Mouse (Mus musculus) colon, adult 2 months (tissue): ENCODE data around the gene Olfr510. TPM values are rescaled to one million over a fixed set of nuclear protein-coding genes. Genes with fewer than 3 reads are reported as not detected.

Experiments
- polyA plus RNA-seq: library from polyadenylated mRNA; depleted of rRNA; stranded (reverse); fragments of >200 nt; gene quantifications from 2 replicates; pipeline ENCODE4 v1.2.3, GENCODE M21; 2012; rRNA removed

Gene Olfr510
- polyA plus RNA-seq, result not detected in 2 replicates

GRCm38 (mm10) chr7:108666118-108666517 is at the start of gene Olfr510:
Olfr510 (plus strand) TSS chr7:108666418.

DNA sequence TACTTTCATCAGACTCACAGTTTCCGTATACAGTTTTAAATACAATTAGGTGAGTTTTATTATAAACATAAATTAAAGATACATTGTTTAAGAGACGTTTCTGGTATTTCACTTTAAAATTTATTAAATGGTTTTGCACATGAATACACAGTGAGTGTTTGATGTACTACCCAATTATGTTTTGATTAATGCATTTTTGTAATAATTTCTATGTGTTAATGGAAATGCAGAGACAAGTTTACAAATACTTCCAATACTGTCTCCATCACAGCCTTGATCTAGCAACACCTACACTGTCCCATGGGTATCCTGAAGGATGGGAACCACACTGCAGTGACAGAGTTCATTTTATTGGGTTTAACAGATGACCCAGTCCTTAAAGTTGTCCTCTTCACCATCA is 44.7 kb upstream of the Olfr510 start, which contains the start of gene Olfr507:
Gene Olfr507 (plus strand): TSS at position 301 of the 400 bp plus-strand sequence.

GRCm38 (mm10) chr7:108629694-108630093 is 36.5 kb upstream of the Olfr510 start, which contains the start of gene Olfr508:
Olfr508 (plus strand) TSS chr7:108629994.

GRCm38 (mm10) chr7:108651806-108652205 is 14.4 kb upstream of the Olfr510 start, which contains the start of gene Olfr509:
Olfr509 (minus strand) TSS chr7:108651906.

GRCm38 (mm10) chr7:108713020-108713419 is 46.8 kb downstream of the Olfr510 start, which contains the start of gene Olfr512:
Olfr512 (plus strand) TSS chr7:108713320.

Other genes with a start within 250 kb of the Olfr510 start
- gene Olfr497, start 246.0 kb upstream of the Olfr510 start, polyA plus RNA-seq, result not detected in 2 replicates
- gene Olfr498, start 201.1 kb upstream of the Olfr510 start, polyA plus RNA-seq, result not detected in 2 replicates
- gene Olfr502, start 141.4 kb upstream of the Olfr510 start, polyA plus RNA-seq, result not detected in 2 replicates
- gene Olfr503, start 121.9 kb upstream of the Olfr510 start, polyA plus RNA-seq, result not detected in 2 replicates
- gene Olfr504, start 100.6 kb upstream of the Olfr510 start, polyA plus RNA-seq, result not detected in 2 replicates
- gene Olfr506, start 55.6 kb upstream of the Olfr510 start, polyA plus RNA-seq, result not detected in 2 replicates
- not detected in 2 replicates for gene Olfr507, start 44.6 kb upstream of the Olfr510 start, polyA plus RNA-seq
- gene Olfr508, start 36.4 kb upstream of the Olfr510 start, polyA plus RNA-seq, result not detected in 2 replicates
- gene Olfr509, start 14.5 kb upstream of the Olfr510 start, polyA plus RNA-seq, result not detected in 2 replicates
- gene Olfr512, start 46.9 kb downstream of the Olfr510 start, polyA plus RNA-seq, result not detected in 2 replicates
- gene Olfr513, start 84.6 kb downstream of the Olfr510 start, polyA plus RNA-seq, result not detected in 2 replicates
- gene Olfr514, start 159.6 kb downstream of the Olfr510 start, polyA plus RNA-seq, result not detected in 2 replicates
- gene Olfr516, start 184.1 kb downstream of the Olfr510 start, polyA plus RNA-seq, result not detected in 2 replicates
- not detected in 2 replicates for gene Olfr517, start 206.0 kb downstream of the Olfr510 start, polyA plus RNA-seq
- gene Olfr518, start 218.6 kb downstream of the Olfr510 start, polyA plus RNA-seq, result not detected in 2 replicates
- not detected in 2 replicates for gene Olfr519, start 228.0 kb downstream of the Olfr510 start, polyA plus RNA-seq